ENCODE assay signal across 22 mouse cellular contexts in genomic region chr2:158674759-158675158, GRCm38 (mm10). TPM values are rescaled to one million over a fixed set of nuclear protein-coding genes. Genes with fewer than 3 reads are reported as not detected.
DNase-seq lines count a peak whose midpoint lies in the region; ATAC-seq and TF ChIP-seq lines count a peak whose summit lies in the region.
"Had no signal": no experiment of that assay in that cellular context is flagged by ENCODE, and none has a peak within 500 bp of the region (broad histone marks: within the 10 kb centered on the region; RNA-seq: fewer than 3 reads in every experiment).

No protein-coding gene starts in this region.

- no peak for TF ChIP-seq POLR2A in thymus, adult 2 months (IDR thresholded peaks at IDR 0.05; ENCODE audit: control insufficient read depth, extremely low read depth, insufficient read depth, low read length, poor library complexity)

- ATAC-seq in forebrain, embryonic 16.5 days, result no peak
- ATAC-seq in forebrain, embryonic 14.5 days, result no peak
- ATAC-seq: activated CD4-positive, CD25-positive, alpha-beta regulatory T cell, adult 4 months; Patski had no signal

- H3K4me3 ChIP-seq in forebrain, embryonic 16.5 days (replicated peaks; ENCODE audit: low read length), result no peak overlapping the region
- no peak overlapping the region for H3K4me3 ChIP-seq in forebrain, embryonic 14.5 days (ENCODE audit: low read depth, low read length)
- H3K4me3 ChIP-seq in layer of hippocampus, adult 2 months, result no peak overlapping the region
- no peak overlapping the region for H3K4me3 ChIP-seq in thymus, adult 2 months (ENCODE audit: control insufficient read depth, insufficient read depth, low read length)
- H3K4me3 ChIP-seq: embryonic facial prominence, embryonic 13.5 days; embryonic facial prominence, embryonic 15.5 days; erythroblast, embryonic 14.5 days; forebrain, embryonic 10.5 days had no signal

- no peaks in the 10 kb centered on the region for H3K36me3 ChIP-seq in forebrain, embryonic 16.5 days (ENCODE audit: control insufficient read depth, insufficient read depth)
- H3K36me3 ChIP-seq in forebrain, embryonic 14.5 days (ENCODE audit: control insufficient read depth, insufficient read depth, low read length), result no peaks in the 10 kb centered on the region
- no peaks in the 10 kb centered on the region for H3K36me3 ChIP-seq in thymus, adult 2 months (ENCODE audit: control insufficient read depth, insufficient read depth, low read length)
- H3K36me3 ChIP-seq: embryonic facial prominence, embryonic 13.5 days; embryonic facial prominence, embryonic 15.5 days; forebrain, embryonic 10.5 days; G1E had no signal

- no peaks in the 10 kb centered on the region for H3K9me3 ChIP-seq in forebrain, embryonic 16.5 days (ENCODE audit: control insufficient read depth, low read length)
- H3K9me3 ChIP-seq in forebrain, embryonic 14.5 days (replicated peaks; ENCODE audit: control insufficient read depth, low read length), result no peaks in the 10 kb centered on the region
- H3K9me3 ChIP-seq: embryonic facial prominence, embryonic 13.5 days; embryonic facial prominence, embryonic 15.5 days; forebrain, embryonic 10.5 days; G1E had no signal

- H3K27me3 ChIP-seq in forebrain, embryonic 16.5 days (replicated peaks; ENCODE audit: control insufficient read depth, insufficient read depth, low read length), result 0 out of 2 replicates have a peak, but pooled peaks cover 2% of the 10 kb centered on the region
- no peaks in the 10 kb centered on the region for H3K27me3 ChIP-seq in forebrain, embryonic 14.5 days (replicated peaks; ENCODE audit: control insufficient read depth, insufficient read depth, low read length)
- H3K27me3 ChIP-seq in thymus, adult 2 months (ENCODE audit: control insufficient read depth, insufficient read depth, low read length), result no peaks in the 10 kb centered on the region

- WGBS in forebrain, embryonic 16.5 days, result 85% methylated on average over 6 of the region's 7 CpGs
- WGBS in forebrain, embryonic 14.5 days, result 82% methylated on average over 7 of the region's 7 CpGs
- 94% methylated on average over 7 of the region's 7 CpGs for WGBS in thymus, adult 2 months

- no peak for DNase-seq in forebrain, embryonic 14.5 days (ENCODE audit: low spot score)
- DNase-seq in layer of hippocampus, adult 2 months (ENCODE audit: low spot score in 2 of 2), result no peak
- no peak for DNase-seq in layer of hippocampus, adult 9-11 months
- no peak for DNase-seq in thymus, adult 2 months
- no peak for DNase-seq in thymus, adult 18-20 months
- DNase-seq in cerebellum, adult 9-10 months, result no peak
- DNase-seq: adrenal gland, postnatal 14 days; adrenal gland, postnatal 36 days; cerebellum, adult 11-12 months; cerebellum, adult 2 months; cerebellum, adult 9-11 months; cerebellum, postnatal 14 days; cerebellum, postnatal 36 days; embryo, embryonic 11 days had no signal

- no peak overlapping the region for H3K4me2 ChIP-seq in forebrain, embryonic 16.5 days (ENCODE audit: low read length)
- H3K4me2 ChIP-seq in forebrain, embryonic 14.5 days (ENCODE audit: low read length), result no peak overlapping the region
- H3K4me2 ChIP-seq: embryonic facial prominence, embryonic 13.5 days; embryonic facial prominence, embryonic 15.5 days had no signal

- no peak for TF ChIP-seq CTCF in layer of hippocampus, adult 2 months (conservative IDR thresholded peaks at IDR 0.05)
- TF ChIP-seq CTCF in thymus, adult 2 months (IDR thresholded peaks at IDR 0.05; ENCODE audit: borderline replicate concordance, control insufficient read depth, extremely low read depth, insufficient read depth, low read length, poor library complexity), result no peak

- no peak overlapping the region for H3K9ac ChIP-seq in forebrain, embryonic 16.5 days (replicated peaks; ENCODE audit: low read depth, low read length)
- H3K9ac ChIP-seq in forebrain, embryonic 14.5 days (ENCODE audit: low read length), result no peak overlapping the region
- H3K9ac ChIP-seq: embryonic facial prominence, embryonic 13.5 days; embryonic facial prominence, embryonic 15.5 days had no signal

- peak overlapping the region; percentile 76 for H3K27ac ChIP-seq in forebrain, embryonic 16.5 days (ENCODE audit: low read length)
- no peak overlapping the region for H3K27ac ChIP-seq in forebrain, embryonic 14.5 days (ENCODE audit: low read depth, low read length)
- H3K27ac ChIP-seq in layer of hippocampus, adult 2 months, result peak overlapping the region; percentile 32; the same call in 1 of the 2 replicates
- 0 out of 2 replicates have a peak overlapping the region, but pooled peaks have one; percentile 12 for H3K27ac ChIP-seq in thymus, adult 2 months (ENCODE audit: control insufficient read depth, insufficient read depth, low read length)
- H3K27ac ChIP-seq: embryonic facial prominence, embryonic 13.5 days; embryonic facial prominence, embryonic 15.5 days; forebrain, embryonic 10.5 days had no signal

- peaks cover 34% of the 10 kb centered on the region for H3K4me1 ChIP-seq in forebrain, embryonic 16.5 days (replicated peaks; ENCODE audit: control insufficient read depth, insufficient read depth, low read length)
- peaks cover 11% of the 10 kb centered on the region; the same call in 1 of the 2 replicates for H3K4me1 ChIP-seq in forebrain, embryonic 14.5 days (ENCODE audit: control insufficient read depth, insufficient read depth, low read length)
- peaks cover 68% of the 10 kb centered on the region for H3K4me1 ChIP-seq in thymus, adult 2 months (replicated peaks; ENCODE audit: control insufficient read depth, insufficient read depth, low read length)

RNA-seq across cellular contexts. Expression of gene Ppp1r16b, which starts 9.6 kb away (rescaled TPM):
- polyA plus RNA-seq in forebrain, embryonic 16.5 days (2015; fragmentation: Nextera tagmentation; extraction: Ambion mirVana), result 30.3 and 33.3 TPM in 2 replicates
- polyA plus RNA-seq in forebrain, embryonic 14.5 days (2014; fragmentation: Nextera tagmentation; extraction: Ambion mirVana), result 12.4 and 18.4 TPM in 2 replicates
- total RNA-seq in layer of hippocampus, adult 2 months (2021), result 100 to 1,000 TPM; 147 to 150 TPM
- 55.8 and 61.4 TPM in 2 replicates for polyA plus RNA-seq in thymus, adult 2 months (2012; rRNA removed)
- polyA plus RNA-seq: G1E had no signal

RNA-seq across cellular contexts. Expression of gene Actr5, which starts 50.1 kb away (rescaled TPM):
- 11.3 and 12.3 TPM in 2 replicates for polyA plus RNA-seq in forebrain, embryonic 16.5 days (2015; fragmentation: Nextera tagmentation; extraction: Ambion mirVana)
- 10.4 and 12.8 TPM in 2 replicates for polyA plus RNA-seq in forebrain, embryonic 14.5 days (2014; fragmentation: Nextera tagmentation; extraction: Ambion mirVana)
- total RNA-seq in layer of hippocampus, adult 2 months (2021), result 10 to 100 TPM; 11.3 to 12.8 TPM
- 24.8 and 26.2 TPM in 2 replicates for polyA plus RNA-seq in thymus, adult 2 months (2012; rRNA removed)
